Mouse (Mus musculus): ENCODE results near the gene Tnip1.

- TF ChIP-seq CTCF (IDR thresholded peaks at IDR 0.05; ENCODE audit: low read depth), result no peak
- TF ChIP-seq EP300 (IDR thresholded peaks at IDR 0.05; ENCODE audit: low read depth), result no peak
Observed at GRCm38 (mm10) chr11:54955735-54956480, 6.8 kb downstream of the Tnip1 start.
